Mouse (Mus musculus) lung, adult 2 months (tissue): ENCODE data around the gene Atp6v1e2. TPM values are rescaled to one million over a fixed set of nuclear protein-coding genes. Genes with fewer than 3 reads are reported as not detected.

ENCODE experiments used
- DNase-seq: peaks from one replicate; pipeline ENCODE4 v3.0.0; 2022
- H3K4me1 ChIP-seq: fragments of 200-500 bp; 2 replicates; pipeline ENCODE4 v1.6.1; 2011; ENCODE audit warnings: low read length; ENCODE audit not compliant: control insufficient read depth, insufficient read depth
- H3K4me3 ChIP-seq: fragments of 200-500 bp; replicated peaks from 2 replicates; pipeline ENCODE3; 2011; ENCODE audit warnings: low read depth, mild to moderate bottlenecking, control low read depth, low read length; ENCODE audit errors: extremely low read depth
- CTCF ChIP-seq: fragments of 200-500 bp; IDR thresholded peaks from 2 replicates; pipeline ENCODE4 v1.5.1; 2011; ENCODE audit warnings: mild to moderate bottlenecking, low read length, control low read depth; ENCODE audit not compliant: insufficient read depth
- POLR2A ChIP-seq: fragments of 200-500 bp; IDR thresholded peaks from 2 replicates; pipeline ENCODE4 v1.6.1; 2011; ENCODE audit warnings: low read depth, mild to moderate bottlenecking, control low read depth, low read length, borderline replicate concordance; ENCODE audit errors: extremely low read depth
- WGBS: fragments of 180-500 bp; shearing (Covaris S2); methylation state at CpG from one replicate; pipeline ENCODE4 v1.1.7; 2018; 5-methylcytosine and 5-hydroxymethylcytosine counted together
- polyA plus RNA-seq: library from polyadenylated mRNA; depleted of rRNA; stranded (reverse); fragments of >200 nt; gene quantifications from 2 replicates; pipeline ENCODE4 v1.2.3, GENCODE M21; 2012

Gene Atp6v1e2
- polyA plus RNA-seq, 1 experiment, result not detected

DNA sequence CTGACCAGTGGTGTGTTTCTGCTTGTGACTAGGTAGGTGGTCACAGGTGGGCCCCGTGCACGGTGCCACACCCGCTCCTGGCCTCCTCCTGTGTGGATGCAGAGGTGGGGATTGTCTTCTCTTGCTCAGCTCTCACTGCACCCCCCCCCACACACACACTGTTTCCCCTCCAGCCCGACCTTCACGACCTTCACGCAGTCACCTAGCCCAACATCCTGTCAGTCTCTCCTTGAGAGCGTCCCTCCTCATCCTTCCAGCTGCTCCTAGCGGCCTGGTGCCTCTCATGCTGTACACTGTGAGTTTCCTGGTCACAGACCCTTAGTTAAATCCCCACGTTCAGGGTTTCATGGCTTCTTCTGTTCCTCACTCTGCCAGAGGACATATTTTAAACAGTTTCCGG is 28.7 kb upstream of the Atp6v1e2 start:
- no peak for TF ChIP-seq POLR2A
- Histone ChIP-seq H3K4me3 (no peak overlapping the region), H3K4me1 (no peaks in the 10 kb centered on the region)
- no peak for DNase-seq
- WGBS, result 72% methylated on average over 10 of the region's 10 CpGs

DNA sequence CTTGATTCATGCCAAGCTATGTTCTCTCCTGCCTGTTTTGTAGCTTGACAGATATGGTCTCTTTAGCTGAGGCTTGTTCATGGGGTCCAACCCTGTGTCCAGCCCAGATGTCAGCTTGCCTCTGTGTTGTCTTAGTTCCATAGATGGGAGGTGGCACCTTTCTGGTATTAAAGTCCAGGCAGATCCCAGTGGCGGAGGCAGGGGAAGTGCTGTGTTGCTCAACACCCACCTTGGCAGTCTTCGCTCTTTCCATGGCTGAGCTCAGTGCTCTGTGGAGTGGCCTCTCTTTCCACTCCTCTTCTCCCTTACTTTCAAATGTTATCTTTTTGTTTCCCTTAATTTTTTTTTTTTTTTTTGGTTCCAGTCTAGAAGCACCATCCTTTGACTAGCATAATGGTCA is 25.4 kb upstream of the Atp6v1e2 start:
- Histone ChIP-seq H3K4me3 (no peak overlapping the region), H3K4me1 (no peaks in the 10 kb centered on the region; the same call in 1 of the 2 replicates)
- WGBS, result 71% methylated on average over 2 of the region's 2 CpGs
- DNase-seq, result no peak
- TF ChIP-seq CTCF (no peak), POLR2A (no peak)

DNA sequence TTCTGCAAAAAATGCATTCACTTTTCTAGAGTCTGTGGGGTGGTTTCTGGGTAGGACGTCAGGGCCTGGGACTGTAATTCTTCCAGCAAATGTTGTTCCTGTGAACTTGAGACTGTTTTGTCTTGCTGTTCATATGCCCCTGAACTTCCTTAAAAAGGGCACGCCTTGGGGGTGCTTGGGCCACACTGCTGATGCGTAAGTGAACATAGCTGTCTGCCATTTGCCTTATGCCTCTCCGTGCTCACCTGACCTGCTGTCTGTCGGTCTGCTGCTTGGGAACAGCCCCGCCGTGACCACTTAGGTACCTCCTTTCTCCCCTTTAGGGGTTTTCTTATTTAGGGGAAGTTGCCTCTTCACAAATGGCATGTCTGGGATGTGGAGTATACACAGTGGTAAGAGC is 24.2 kb upstream of the Atp6v1e2 start:
- no peak for TF ChIP-seq CTCF
- TF ChIP-seq POLR2A, result no peak
- H3K4me1 ChIP-seq, result no peaks in the 10 kb centered on the region; the same call in 1 of the 2 replicates
- no peak overlapping the region for H3K4me3 ChIP-seq
- WGBS, result 85% methylated on average over 7 of the region's 7 CpGs
- no peak for DNase-seq

DNA sequence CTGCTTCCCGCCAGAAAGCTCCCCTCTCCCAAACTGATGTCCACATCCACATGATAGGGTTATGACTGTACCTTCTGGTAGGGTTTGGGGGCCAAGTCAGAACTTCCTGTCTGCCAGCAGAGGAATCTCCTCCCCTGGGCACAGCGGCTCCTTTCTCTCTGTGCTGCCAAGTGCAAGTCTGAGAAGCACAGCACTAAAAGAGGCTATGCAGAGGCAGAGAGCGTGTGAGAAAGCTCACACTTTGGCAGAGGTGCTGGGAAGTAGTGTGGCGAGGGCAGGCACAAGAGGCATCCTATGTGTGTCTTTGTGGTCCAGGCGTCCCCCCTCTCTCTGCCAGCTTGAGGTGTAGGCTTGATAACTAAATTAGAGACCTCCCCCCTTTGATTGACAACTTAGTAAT is 23.3 kb upstream of the Atp6v1e2 start:
- H3K4me3 ChIP-seq, result no peak overlapping the region
- no peaks in the 10 kb centered on the region; the same call in 1 of the 2 replicates for H3K4me1 ChIP-seq
- no peak for TF ChIP-seq POLR2A
- TF ChIP-seq CTCF, result no peak
- no peak for DNase-seq
- WGBS, result 76% methylated on average over 5 of the region's 5 CpGs

DNA sequence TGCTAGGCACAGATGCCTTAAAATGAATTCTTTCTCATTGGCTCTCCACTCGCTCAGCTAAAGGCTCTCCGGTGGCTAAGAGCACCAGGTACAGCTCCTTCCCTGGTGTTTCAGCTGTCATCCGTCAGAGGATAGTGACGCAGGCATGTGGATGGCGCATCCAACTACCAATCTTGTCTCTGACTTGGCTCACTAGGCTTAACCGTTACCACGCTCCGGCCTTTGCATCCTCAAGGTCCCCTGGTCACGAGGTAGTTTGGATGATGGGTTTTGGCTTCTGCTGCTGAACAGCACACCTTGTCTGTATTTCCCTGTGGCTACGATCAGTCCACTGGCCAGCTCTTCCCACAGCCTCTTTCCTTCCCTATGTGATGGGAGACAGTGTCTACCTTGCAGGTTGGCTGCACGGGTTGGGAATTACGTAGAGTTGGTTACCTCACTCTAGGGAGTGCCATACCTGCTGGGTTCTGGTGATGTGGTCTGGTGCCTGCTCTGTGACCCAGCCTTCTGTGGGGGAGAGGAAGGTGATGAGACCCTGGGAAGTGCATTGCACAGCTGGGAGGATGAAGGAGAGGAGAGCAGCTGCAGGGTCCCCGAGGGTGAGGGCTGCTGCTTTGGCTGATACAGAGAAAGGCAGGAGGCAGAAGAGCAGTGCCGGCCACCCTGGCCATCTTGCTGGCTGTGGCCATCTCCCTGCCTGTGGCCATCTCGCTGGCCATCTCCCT is 22.5 kb upstream of the Atp6v1e2 start:
- no peak for DNase-seq
- 91% methylated on average over 15 of the region's 15 CpGs for WGBS
- H3K4me1 ChIP-seq, result peaks cover under 1% of the 10 kb centered on the region; the same call in 1 of the 2 replicates

DNA sequence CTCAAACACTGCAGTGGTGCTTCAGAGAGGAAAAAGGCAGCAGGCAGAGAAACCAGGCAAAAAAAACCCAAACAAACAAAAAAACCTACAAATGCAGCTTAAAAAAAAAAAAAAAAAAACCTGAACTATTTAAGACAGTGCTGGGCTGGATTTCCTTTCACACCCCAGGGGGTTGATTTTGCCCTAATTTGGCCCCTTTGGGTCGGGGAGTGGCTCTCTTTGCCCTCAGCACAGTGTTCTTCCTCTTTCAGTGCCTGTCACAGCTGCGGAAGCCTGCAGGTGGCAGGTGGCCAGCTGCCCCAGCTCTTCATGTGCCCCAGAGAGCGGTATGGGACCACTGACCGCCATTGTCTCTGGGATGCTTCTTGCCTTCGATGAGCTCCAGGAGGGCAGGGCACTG is 21.9 kb upstream of the Atp6v1e2 start:
- H3K4me3 ChIP-seq, result no peak overlapping the region
- 58% methylated on average over 5 of the region's 5 CpGs for WGBS
- no peak for DNase-seq
- TF ChIP-seq CTCF, result no peak
- no peak for TF ChIP-seq POLR2A
- H3K4me1 ChIP-seq, result peaks cover 5% of the 10 kb centered on the region; the same call in 1 of the 2 replicates

More for the DNA sequence above, 22.5 kb upstream of the Atp6v1e2 start:
- H3K4me3 ChIP-seq, result no peak overlapping the region
- no peak for TF ChIP-seq CTCF
- no peak for TF ChIP-seq POLR2A

DNA sequence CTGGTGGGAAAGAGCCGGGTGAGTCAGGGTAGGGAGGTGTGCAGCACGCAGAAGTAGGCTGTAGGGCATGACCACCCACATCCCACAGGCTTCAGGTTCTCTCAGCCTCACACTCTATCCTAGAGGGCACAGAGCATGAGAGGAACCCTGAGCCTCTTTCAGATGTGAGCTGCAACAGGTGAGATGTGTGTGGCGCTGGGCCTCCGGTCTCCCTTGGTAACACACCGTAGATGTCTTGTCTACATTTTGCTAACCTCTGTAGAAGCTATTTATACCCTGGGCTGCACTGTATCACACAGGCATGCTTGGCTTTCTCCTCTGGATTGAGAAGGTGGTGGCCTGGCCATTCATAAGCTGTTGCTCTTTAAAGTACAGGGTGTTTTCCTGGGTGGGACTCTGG is 20.9 kb upstream of the Atp6v1e2 start:
- Histone ChIP-seq H3K4me1 (peaks cover 5% of the 10 kb centered on the region; the same call in 1 of the 2 replicates), H3K4me3 (no peak overlapping the region)
- 81% methylated on average over 5 of the region's 5 CpGs for WGBS
- DNase-seq, result no peak
- TF ChIP-seq POLR2A (no peak), CTCF (no peak)

DNA sequence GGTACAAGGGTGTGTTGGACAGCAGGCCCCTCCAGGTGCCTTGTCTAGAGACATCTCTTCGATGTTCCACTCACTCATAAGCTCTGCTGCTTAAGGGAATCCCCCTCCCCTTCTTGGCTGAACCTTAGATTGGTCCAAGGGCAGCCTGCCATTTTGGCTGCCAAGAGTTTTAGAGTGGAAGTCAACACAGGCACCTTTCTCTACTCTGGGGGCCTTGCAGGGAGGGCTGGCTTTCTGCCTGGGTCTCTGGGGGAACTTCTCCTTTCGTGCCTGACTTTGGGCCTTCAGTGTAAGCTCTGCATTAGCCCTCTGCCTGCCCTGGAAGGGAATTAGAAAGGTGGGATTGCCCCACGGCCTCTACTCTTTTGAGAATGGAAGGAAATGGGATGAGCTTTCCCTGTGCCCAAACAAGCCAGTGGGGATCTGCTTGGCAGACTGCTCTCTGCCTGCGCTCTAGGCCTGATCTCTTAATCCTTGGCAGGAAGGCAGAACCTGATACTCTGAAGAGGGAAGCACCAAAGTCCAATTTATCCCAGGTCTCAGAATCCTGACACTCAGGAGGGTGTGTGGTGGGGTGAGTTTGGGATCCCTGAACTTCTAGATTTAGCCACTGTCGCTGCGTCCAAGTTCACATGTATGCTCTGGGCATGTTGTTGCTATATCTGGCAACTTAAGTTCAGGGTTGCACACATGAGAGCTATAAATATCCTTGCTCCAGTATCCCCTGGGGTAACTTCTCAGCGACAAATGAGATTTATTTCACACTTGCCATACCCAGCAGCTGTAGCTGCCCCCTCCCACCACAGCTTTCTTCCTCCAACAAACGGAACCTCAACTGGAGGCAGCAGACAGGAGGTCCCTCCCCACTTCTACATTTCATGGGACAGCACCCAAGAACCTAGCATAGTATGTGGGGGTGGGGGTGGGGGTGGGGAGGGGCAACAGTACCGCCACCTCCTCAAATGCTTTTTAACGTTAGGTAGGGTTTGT is 20.1 kb upstream of the Atp6v1e2 start:
- Histone ChIP-seq H3K4me1 (peaks cover 5% of the 10 kb centered on the region; the same call in 1 of the 2 replicates), H3K4me3 (no peak overlapping the region)
- no peak for DNase-seq
- 76% methylated on average over 10 of the region's 10 CpGs for WGBS
- TF ChIP-seq CTCF, result no peak
- no peak for TF ChIP-seq POLR2A

DNA sequence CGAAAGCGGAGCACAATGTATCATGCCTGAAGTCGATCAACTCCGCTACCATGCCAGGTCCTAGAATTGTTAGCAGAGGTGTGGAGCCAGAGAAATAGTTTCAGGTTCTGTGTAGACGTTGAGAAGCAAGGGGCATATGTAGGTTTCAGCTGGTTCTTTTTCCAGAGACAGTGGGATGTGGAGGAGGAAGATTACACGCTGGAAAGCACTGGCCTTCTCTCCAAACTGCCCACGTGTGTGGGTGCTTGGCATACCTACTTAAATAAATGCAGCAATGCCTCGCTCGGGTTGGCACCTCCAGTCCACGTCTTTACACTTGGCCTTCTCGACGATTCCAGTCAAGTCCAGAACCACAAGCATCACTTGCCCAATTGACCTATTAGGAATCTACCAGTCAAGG is 19.4 kb upstream of the Atp6v1e2 start:
- no peak overlapping the region for H3K4me3 ChIP-seq
- 89% methylated on average over 12 of the region's 12 CpGs for WGBS
- peaks cover 6% of the 10 kb centered on the region; the same call in 1 of the 2 replicates for H3K4me1 ChIP-seq
- TF ChIP-seq POLR2A (no peak), CTCF (no peak)
- no peak for DNase-seq

DNA sequence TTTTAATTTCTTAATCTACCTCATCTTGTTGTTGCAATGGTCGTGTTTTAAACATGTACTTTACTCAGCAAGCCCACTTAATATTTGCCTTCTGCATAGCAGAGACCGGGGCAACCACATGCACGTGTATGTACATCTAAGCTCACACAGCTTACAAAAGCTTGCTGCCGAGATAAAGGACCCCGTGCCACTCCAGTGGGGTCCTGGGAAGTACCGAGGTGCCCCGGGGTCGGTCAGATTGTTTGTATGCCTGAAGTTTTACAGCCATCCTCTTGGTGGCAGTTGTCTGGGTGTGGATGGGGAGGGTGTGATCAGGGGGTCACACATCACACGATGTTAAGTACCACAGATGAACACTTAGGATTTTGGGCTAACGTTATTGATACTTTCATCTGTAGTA is 18.3 kb upstream of the Atp6v1e2 start:
- DNase-seq, result no peak
- TF ChIP-seq POLR2A (no peak), CTCF (no peak)
- 74% methylated on average over 10 of the region's 10 CpGs for WGBS
- Histone ChIP-seq H3K4me3 (no peak overlapping the region), H3K4me1 (peaks cover 15% of the 10 kb centered on the region; the same call in 1 of the 2 replicates)
